Mouse (Mus musculus) embryonic facial prominence, embryonic 11.5 days (tissue): ENCODE measurements around the gene Kcnk1. TPM values are rescaled to one million over a fixed set of nuclear protein-coding genes. Genes with fewer than 3 reads are reported as not detected.

Experiments
- ATAC-seq: fragments of 200-750 bp; cut with Nextera tagmentation; replicated peaks from 2 replicates; pipeline ENCODE4 v1.8.0; 2017; ENCODE audit warnings: low read depth; ENCODE audit not compliant: insufficient number of reproducible peaks, low FRiP score, low TSS enrichment
- DNase-seq: peaks from one replicate; pipeline ENCODE4 v3.0.0-alpha.2; 2015; ENCODE audit warnings: low spot score
- H3K27ac ChIP-seq: fragments of 300-500 bp; sonication (generic); replicated peaks from 2 replicates; pipeline ENCODE4 v1.5.1; 2014; ENCODE audit warnings: mild to moderate bottlenecking, low read depth, low read length, control low read depth
- H3K27me3 ChIP-seq: fragments of 300-500 bp; sonication (generic); 2 replicates; pipeline ENCODE4 v1.6.1; 2014; ENCODE audit warnings: mild to moderate bottlenecking, low read length, moderate library complexity, mixed read lengths; ENCODE audit not compliant: control insufficient read depth, insufficient read depth
- H3K36me3 ChIP-seq: fragments of 300-500 bp; sonication (generic); replicated peaks from 2 replicates; pipeline ENCODE4 v1.6.1; 2014; ENCODE audit warnings: low read depth, mild to moderate bottlenecking, low read length, moderate library complexity, mixed read lengths; ENCODE audit not compliant: control insufficient read depth, insufficient read depth
- H3K4me1 ChIP-seq: fragments of 300-500 bp; sonication (generic); 2 replicates; pipeline ENCODE4 v1.6.1; 2014; ENCODE audit warnings: low read length, mixed read lengths; ENCODE audit not compliant: control insufficient read depth, insufficient read depth
- H3K4me2 ChIP-seq: fragments of 300-500 bp; sonication (generic); 2 replicates; pipeline ENCODE4 v1.6.1; 2014; ENCODE audit warnings: low read depth, mild to moderate bottlenecking, control low read depth, low read length, moderate library complexity
- H3K4me3 ChIP-seq: fragments of 300-500 bp; sonication (generic); 2 replicates; pipeline ENCODE4 v1.5.1; 2014; ENCODE audit warnings: low read depth, low read length, control low read depth
- H3K9ac ChIP-seq: fragments of 300-500 bp; sonication (generic); replicated peaks from 2 replicates; pipeline ENCODE4 v1.6.1; 2014; ENCODE audit warnings: mild to moderate bottlenecking, control low read depth, low read length
- H3K9me3 ChIP-seq: fragments of 300-500 bp; sonication (generic); replicated peaks from 2 replicates; pipeline ENCODE4 v1.6.1; 2016; ENCODE audit warnings: mild to moderate bottlenecking, low read length, inconsistent platforms, mixed read lengths; ENCODE audit not compliant: control insufficient read depth
- WGBS: fragments of 180-500 bp; shearing (Covaris S2); extraction: QIAGEN DNeasy Blood & Tissue Kit; methylation state at CpG from one replicate; pipeline ENCODE4 v1.1.7; 2014; 5-methylcytosine and 5-hydroxymethylcytosine counted together
- polyA plus RNA-seq: library from polyadenylated mRNA; unstranded; fragments of >200 nt; fragmentation: Nextera tagmentation; extraction: Ambion mirVana; gene quantifications from 2 replicates; pipeline ENCODE4 v1.2.1, GENCODE M21; 2014

The Kcnk1 gene
- polyA plus RNA-seq, 1 experiment from 2014 or later, result 18.7 TPM

DNA sequence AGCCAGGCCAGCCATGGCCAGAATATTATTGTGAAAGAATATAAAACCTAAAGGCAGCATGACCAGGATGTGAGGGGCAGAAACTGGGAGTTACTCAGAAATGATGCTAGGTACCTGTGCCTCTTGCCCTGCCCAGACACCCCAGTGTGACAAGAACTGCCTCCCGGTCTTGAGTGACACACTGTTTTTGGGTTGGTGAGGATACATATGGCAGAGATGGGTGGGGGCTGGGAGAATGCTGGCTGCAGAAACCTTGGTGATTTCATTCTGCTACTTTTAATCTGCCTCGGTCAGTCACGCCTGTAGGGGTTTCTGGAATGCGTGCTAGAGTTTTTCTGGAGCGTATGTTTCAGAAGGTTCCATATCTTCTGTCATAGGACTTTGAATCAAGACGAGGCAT is 72.3 kb downstream of the Kcnk1 start:
- H3K9me3 ChIP-seq, result no peaks in the 10 kb centered on the region
- no peaks in the 10 kb centered on the region for H3K4me1 ChIP-seq
- ATAC-seq (no peak), DNase-seq (no peak)
- no peaks in the 10 kb centered on the region for H3K36me3 ChIP-seq
- no peak overlapping the region for H3K4me3 ChIP-seq
- 68% methylated on average over 6 of the region's 6 CpGs for WGBS
- H3K4me2 ChIP-seq, result no peak overlapping the region
- no peaks in the 10 kb centered on the region for H3K27me3 ChIP-seq
- no peak overlapping the region for H3K27ac ChIP-seq
- no peak overlapping the region for H3K9ac ChIP-seq

DNA sequence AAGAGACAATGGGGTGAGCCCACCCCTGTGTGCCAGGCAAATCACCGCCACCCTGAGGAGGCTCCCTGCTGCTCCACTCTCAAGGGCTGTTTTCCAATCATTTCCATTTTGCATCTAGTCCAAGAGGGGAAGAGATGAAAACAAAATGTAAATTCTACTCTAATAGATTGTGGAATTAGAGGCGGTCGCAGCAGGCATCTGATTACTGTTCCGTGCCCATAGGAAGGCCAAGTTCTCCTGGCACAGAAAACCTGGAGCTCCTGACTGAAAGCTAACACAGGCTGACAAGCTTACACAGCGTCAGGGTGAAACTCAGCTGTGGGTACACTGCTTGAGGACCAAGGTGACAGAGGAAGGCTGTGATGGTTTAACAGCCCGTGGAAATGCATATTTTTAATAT is 73.2 kb downstream of the Kcnk1 start:
- ATAC-seq (no peak), DNase-seq (no peak)
- no peak overlapping the region for H3K27ac ChIP-seq
- H3K36me3 ChIP-seq, result no peaks in the 10 kb centered on the region
- H3K4me3 ChIP-seq, result no peak overlapping the region
- H3K9ac ChIP-seq, result no peak overlapping the region
- H3K4me1 ChIP-seq, result no peaks in the 10 kb centered on the region
- no peaks in the 10 kb centered on the region for H3K9me3 ChIP-seq
- no peaks in the 10 kb centered on the region for H3K27me3 ChIP-seq
- 78% methylated on average over 6 of the region's 6 CpGs for WGBS
- H3K4me2 ChIP-seq, result no peak overlapping the region

DNA sequence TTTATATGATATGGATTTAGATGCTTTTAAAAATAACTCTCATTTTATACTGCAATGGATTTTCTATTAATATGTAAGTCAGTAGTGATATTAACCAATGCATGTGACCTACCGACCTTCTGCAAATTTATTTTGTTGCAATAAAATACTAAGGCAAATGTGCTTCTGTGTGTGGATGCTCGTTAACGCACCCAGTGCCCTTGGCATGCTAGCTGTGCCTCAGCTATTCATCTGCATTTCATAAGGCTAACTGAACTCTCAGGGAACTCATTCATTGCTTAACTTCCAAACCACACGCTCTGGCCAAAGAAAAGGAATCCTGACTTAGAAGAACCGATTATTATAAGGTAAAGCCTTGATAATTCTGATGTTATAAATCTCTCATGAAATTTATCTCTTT is 77.7 kb downstream of the Kcnk1 start:
- Histone ChIP-seq H3K4me1 (no peaks in the 10 kb centered on the region), H3K9ac (no peak overlapping the region), H3K27ac (no peak overlapping the region), H3K9me3 (no peaks in the 10 kb centered on the region), H3K36me3 (no peaks in the 10 kb centered on the region), H3K4me2 (no peak overlapping the region), H3K4me3 (no peak overlapping the region), H3K27me3 (no peaks in the 10 kb centered on the region)
- ATAC-seq (no peak), DNase-seq (no peak)
- WGBS, result 67% methylated on average over 5 of the region's 5 CpGs

DNA sequence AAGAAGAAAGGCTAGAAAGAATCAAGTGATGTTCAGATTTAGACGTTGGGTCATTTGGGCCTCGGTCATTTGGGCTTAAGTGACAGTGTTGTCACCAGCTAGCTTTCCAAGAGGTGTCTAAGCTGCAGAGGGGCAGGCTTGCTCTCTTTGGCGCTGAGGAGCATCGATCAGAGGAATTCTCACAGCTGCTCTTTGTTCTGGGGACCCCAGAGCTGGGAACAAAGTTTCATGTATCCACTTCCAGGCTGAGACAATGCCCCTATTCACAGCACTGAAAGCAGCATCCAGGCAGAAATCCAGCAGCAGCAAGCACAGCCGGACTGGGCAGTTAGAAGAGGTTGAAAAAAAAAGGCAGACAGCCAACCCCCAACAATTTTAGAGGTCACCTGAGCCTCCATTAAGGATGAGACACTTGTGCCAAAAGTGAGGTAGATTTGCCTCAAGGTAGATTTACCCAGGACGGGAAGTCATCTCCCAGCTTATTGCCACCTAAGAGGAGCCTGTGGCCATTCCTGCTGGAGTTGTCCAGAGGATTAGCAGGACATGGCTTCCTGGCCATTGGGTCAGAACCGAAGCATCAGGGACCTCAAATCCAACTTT is 78.3 kb downstream of the Kcnk1 start:
- H3K4me3 ChIP-seq, result no peak overlapping the region

DNA sequence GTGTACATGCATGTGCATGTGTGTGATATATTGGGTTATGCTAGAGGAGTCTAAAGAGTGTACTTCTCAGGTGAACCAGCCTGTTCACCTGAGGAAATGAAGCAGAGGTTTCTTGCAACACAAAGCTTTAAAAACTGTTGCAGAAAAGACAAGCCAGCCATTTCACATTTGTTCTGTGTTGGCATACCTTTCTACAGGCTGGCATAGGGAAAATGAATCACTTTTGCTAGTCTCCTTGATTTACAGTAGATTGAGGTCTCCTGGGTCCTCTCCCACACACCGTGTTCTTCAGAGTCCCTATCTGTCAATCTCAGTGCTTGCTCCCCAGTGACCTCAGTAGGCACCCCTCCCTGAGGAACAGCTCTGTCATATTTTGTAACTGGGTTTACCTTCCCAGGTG is 79.1 kb downstream of the Kcnk1 start:
- WGBS, result 81% methylated on average over 1 of the region's 1 CpGs
- no peaks in the 10 kb centered on the region for H3K9me3 ChIP-seq
- ATAC-seq, result no peak

More for the DNA sequence above, 78.3 kb downstream of the Kcnk1 start:
- Histone ChIP-seq H3K9me3 (no peaks in the 10 kb centered on the region), H3K4me1 (no peaks in the 10 kb centered on the region), H3K27me3 (no peaks in the 10 kb centered on the region), H3K9ac (no peak overlapping the region), H3K27ac (0 out of 2 replicates have a peak overlapping the region, but pooled peaks have one; percentile 25), H3K36me3 (no peaks in the 10 kb centered on the region), H3K4me2 (no peak overlapping the region)
- ATAC-seq (peak; percentile 79), DNase-seq (peak; percentile 61)
- WGBS, result 17% methylated on average over 7 of the region's 7 CpGs

DNA sequence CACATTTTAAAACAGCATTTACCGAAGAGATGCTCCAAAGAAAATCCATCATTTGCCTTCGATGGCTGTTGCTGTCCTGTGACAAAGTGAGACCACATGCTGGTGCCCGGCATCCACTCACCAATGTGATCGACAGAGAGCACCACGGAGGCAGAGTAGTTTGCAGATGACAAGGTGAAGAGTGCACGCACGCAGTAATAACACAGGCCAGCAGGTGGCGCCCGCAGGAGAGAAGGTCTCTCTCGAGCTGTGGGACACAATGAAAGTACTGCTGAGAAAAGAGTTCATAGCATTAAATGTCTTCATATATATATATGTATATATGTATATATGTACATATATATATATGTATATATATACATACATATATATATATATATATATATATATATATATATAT is 80.4 kb downstream of the Kcnk1 start:
- H3K9ac ChIP-seq, result no peak overlapping the region
- H3K4me3 ChIP-seq, result no peak overlapping the region
- no peaks in the 10 kb centered on the region for H3K9me3 ChIP-seq
- WGBS, result 12% methylated on average over 10 of the region's 10 CpGs
- H3K36me3 ChIP-seq, result no peaks in the 10 kb centered on the region
- H3K27me3 ChIP-seq, result no peaks in the 10 kb centered on the region
- peak; percentile 85 for DNase-seq
- no peak for ATAC-seq
- no peak overlapping the region for H3K4me2 ChIP-seq
- H3K27ac ChIP-seq, result no peak overlapping the region
- no peaks in the 10 kb centered on the region for H3K4me1 ChIP-seq

More for the DNA sequence above, 79.1 kb downstream of the Kcnk1 start:
- H3K4me3 ChIP-seq, result no peak overlapping the region
- H3K27me3 ChIP-seq, result no peaks in the 10 kb centered on the region
- H3K36me3 ChIP-seq, result no peaks in the 10 kb centered on the region
- no peaks in the 10 kb centered on the region for H3K4me1 ChIP-seq
- H3K27ac ChIP-seq, result no peak overlapping the region
- no peak for DNase-seq
- H3K9ac ChIP-seq, result no peak overlapping the region
- no peak overlapping the region for H3K4me2 ChIP-seq

Other genes with a start within 250 kb of the Kcnk1 start
- 0.07 and 0.25 TPM in 2 replicates for gene Pcnx2, start 96.9 kb upstream of the Kcnk1 start, polyA plus RNA-seq
- gene Map3k21, start 84.7 kb upstream of the Kcnk1 start, polyA plus RNA-seq, result 0.08 and 0.10 TPM in 2 replicates